Mouse (Mus musculus): ENCODE measurements around the gene Th. TPM values are rescaled to one million over a fixed set of nuclear protein-coding genes. Genes with fewer than 3 reads are reported as not detected.
A peak's percentile ranks its signal among the peaks of the same experiment; 100 is the strongest.

Gene Th
- polyA plus RNA-seq, 1 experiment from 2014 or later, result 3.2 TPM

DNA sequence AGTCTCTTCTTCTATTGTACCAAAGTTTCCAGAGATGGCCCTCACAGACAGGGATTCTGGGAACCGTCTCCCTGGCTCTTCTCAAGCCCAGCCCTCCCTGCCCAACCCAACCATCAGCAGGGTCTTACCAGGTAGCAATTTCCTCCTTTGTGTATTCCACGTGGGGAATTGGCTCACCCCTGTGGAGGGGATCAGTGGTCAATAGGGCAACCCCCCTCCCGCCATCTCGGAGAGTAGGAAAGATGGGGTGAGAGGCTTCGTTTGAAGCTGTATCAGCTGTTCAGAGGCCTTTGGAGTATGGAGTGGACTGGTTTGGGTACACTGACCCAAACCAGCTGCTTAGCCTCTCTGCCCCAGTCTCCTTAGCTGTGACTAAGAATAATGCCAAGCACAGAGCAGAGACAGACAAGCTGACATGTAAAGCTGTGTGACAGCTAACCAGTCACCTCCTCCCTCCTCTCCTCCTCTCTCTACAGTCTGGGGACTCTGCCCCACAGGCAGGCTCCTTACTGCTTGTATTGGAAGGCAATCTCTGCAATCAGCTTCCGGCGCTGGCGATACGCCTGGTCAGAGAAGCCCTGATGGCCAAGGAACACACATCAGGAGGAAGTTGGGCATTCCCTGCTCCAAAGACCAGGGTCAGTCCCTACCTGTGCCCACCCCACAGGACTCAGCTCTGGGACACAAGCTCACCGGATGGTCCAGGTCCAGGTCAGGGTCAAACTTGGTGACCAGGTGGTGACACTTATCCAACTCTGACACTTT lies 34.8 kb downstream of the Th start:
- no peaks in the 10 kb centered on the region for H3K9me3 ChIP-seq (ENCODE audit: control insufficient read depth, low read depth, low read length)
- no peak overlapping the region for H3K27ac ChIP-seq (ENCODE audit: low read length)
- H3K4me2 ChIP-seq (replicated peaks; ENCODE audit: low read depth, low read length), result no peak overlapping the region
- no peak overlapping the region for H3K9ac ChIP-seq (replicated peaks; ENCODE audit: low read depth, low read length)
- ATAC-seq (ENCODE audit: insufficient number of reproducible peaks, insufficient read depth, low FRiP score, low read depth), result no peak
- 74% methylated on average over 10 of the region's 10 CpGs for WGBS
- H3K4me1 ChIP-seq (ENCODE audit: control insufficient read depth, insufficient read depth, low read length), result 0 out of 2 replicates have a peak, but pooled peaks cover 3% of the 10 kb centered on the region
- H3K36me3 ChIP-seq (ENCODE audit: control insufficient read depth, insufficient read depth, low read length), result no peaks in the 10 kb centered on the region
- H3K27me3 ChIP-seq (ENCODE audit: control insufficient read depth, insufficient read depth, low read length), result no peaks in the 10 kb centered on the region
- no peak overlapping the region for H3K4me3 ChIP-seq (ENCODE audit: low read depth, low read length)

DNA sequence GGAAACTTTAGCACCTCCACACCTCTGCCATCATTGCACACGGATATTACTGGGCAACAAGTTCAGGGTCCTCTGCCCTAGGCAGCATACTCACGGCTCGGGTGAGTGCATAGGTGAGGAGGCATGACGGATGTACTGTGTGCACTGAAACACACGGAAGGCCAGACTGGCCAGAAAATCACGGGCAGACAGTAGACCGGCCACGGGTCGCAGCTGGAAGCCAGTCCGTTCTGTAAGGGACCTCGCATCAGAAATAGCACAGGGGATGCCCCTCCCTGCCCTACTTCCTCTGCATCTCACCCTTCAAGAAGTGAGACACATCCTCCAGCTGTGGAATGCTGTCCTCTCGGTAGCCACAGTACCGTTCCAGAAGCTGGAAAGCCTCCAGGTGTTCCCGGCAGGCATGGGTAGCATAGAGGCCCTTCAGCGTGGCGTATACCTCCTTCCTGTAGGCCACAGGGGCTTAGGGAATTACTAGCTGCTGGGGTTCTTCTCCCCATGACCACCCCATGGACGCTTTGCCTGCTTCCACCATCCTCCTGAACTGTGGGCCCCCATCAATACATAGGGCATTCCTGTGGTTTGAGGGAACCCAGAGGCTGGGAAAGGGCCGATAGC lies 35.6 kb downstream of the Th start:
- ATAC-seq (ENCODE audit: insufficient number of reproducible peaks, insufficient read depth, low FRiP score, low read depth), result no peak
- no peak overlapping the region for H3K27ac ChIP-seq (ENCODE audit: low read length)

DNA sequence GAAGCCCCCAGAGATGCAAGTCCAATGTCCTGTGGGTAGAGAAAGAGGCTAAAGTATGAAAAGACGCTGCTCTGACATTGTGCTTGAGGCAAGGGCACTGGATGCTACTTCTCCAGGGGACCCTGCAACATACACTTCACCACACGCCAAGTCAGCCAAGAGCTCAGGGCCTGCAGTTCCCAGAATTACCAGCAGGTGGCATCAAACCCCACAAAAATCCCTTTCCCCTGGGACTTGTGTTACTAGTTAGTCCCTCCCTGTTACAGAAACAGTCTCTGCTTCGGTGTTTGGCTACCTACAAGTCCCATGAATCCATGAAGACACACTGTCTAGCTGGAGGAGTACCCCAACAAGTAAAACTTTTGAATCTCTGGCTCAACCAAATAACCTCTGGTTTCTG lies 36.3 kb downstream of the Th start:
- no peak overlapping the region for H3K9ac ChIP-seq (replicated peaks; ENCODE audit: low read depth, low read length)
- H3K9me3 ChIP-seq (ENCODE audit: control insufficient read depth, low read depth, low read length), result no peaks in the 10 kb centered on the region
- H3K27me3 ChIP-seq (ENCODE audit: control insufficient read depth, insufficient read depth, low read length), result no peaks in the 10 kb centered on the region
- H3K4me3 ChIP-seq (ENCODE audit: low read depth, low read length), result no peak overlapping the region
- H3K4me2 ChIP-seq (replicated peaks; ENCODE audit: low read depth, low read length), result no peak overlapping the region
- H3K36me3 ChIP-seq (ENCODE audit: control insufficient read depth, insufficient read depth, low read length), result no peaks in the 10 kb centered on the region
- peak; percentile 31; the same call in 1 of the 2 replicates for ATAC-seq (ENCODE audit: insufficient number of reproducible peaks, insufficient read depth, low FRiP score, low read depth)
- no peak overlapping the region for H3K27ac ChIP-seq (ENCODE audit: low read length)
- 0 out of 2 replicates have a peak, but pooled peaks cover 3% of the 10 kb centered on the region for H3K4me1 ChIP-seq (ENCODE audit: control insufficient read depth, insufficient read depth, low read length)
- WGBS, result 5% methylated on average over 3 of the region's 3 CpGs

More for the DNA sequence above, 35.6 kb downstream of the Th start:
- Histone ChIP-seq H3K27me3 (ENCODE audit: control insufficient read depth, insufficient read depth, low read length) (no peaks in the 10 kb centered on the region), H3K4me1 (ENCODE audit: control insufficient read depth, insufficient read depth, low read length) (0 out of 2 replicates have a peak, but pooled peaks cover 3% of the 10 kb centered on the region), H3K4me3 (ENCODE audit: low read depth, low read length) (no peak overlapping the region), H3K9me3 (ENCODE audit: control insufficient read depth, low read depth, low read length) (no peaks in the 10 kb centered on the region), H3K4me2 (replicated peaks; ENCODE audit: low read depth, low read length) (no peak overlapping the region), H3K9ac (replicated peaks; ENCODE audit: low read depth, low read length) (no peak overlapping the region), H3K36me3 (ENCODE audit: control insufficient read depth, insufficient read depth, low read length) (no peaks in the 10 kb centered on the region)
- WGBS, result 78% methylated on average over 18 of the region's 18 CpGs

DNA sequence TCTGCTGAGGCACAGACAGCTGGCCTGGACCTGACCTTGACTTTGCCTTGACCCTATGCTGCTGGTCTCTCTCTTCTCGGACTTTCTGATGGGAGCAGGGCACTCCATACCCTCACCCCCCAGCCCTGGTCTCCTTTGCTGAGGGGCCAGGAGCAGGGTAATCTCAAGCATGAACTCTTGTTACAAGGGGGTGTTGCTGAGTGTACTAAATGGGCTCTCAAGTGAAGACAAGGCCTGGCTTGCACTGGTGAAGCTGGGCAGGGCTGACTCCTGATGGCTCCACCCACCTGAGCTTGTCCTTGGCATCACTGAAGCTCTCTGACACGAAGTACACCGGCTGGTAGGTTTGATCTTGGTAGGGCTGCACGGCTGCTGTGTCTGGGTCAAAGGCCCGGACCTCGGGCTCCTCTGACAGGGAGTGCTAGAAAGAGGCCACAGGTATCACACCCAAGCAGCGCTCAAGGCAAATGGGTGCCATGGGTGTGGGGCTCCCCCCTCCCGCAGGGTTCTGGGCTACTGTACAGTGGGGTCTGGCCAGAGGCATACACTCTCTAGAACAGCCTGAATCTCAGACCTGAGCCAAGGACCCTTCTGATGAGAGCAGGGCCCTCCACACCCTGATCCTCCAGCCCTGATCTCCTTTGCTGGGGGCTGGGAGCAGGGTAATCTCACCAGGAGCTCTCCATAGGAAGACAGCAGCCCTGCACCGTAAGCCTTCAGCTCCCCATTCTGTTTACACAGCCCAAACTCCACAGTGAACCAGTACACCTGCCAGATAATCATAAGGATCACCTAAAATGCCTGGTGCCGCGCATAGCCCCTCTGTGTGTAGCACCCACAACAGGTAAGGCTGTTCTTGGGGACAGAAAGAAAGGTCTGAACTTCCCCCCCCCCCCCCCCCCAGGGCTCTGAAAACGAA lies 36.9 kb downstream of the Th start:
- 57% methylated on average over 12 of the region's 12 CpGs for WGBS
- Histone ChIP-seq H3K27me3 (ENCODE audit: control insufficient read depth, insufficient read depth, low read length) (no peaks in the 10 kb centered on the region), H3K4me2 (replicated peaks; ENCODE audit: low read depth, low read length) (no peak overlapping the region), H3K36me3 (ENCODE audit: control insufficient read depth, insufficient read depth, low read length) (no peaks in the 10 kb centered on the region), H3K9ac (replicated peaks; ENCODE audit: low read depth, low read length) (no peak overlapping the region), H3K27ac (ENCODE audit: low read length) (no peak overlapping the region), H3K9me3 (ENCODE audit: control insufficient read depth, low read depth, low read length) (no peaks in the 10 kb centered on the region), H3K4me3 (ENCODE audit: low read depth, low read length) (no peak overlapping the region), H3K4me1 (ENCODE audit: control insufficient read depth, insufficient read depth, low read length) (0 out of 2 replicates have a peak, but pooled peaks cover 3% of the 10 kb centered on the region)
- peak; percentile 25; the same call in 1 of the 2 replicates for ATAC-seq (ENCODE audit: insufficient number of reproducible peaks, insufficient read depth, low FRiP score, low read depth)

DNA sequence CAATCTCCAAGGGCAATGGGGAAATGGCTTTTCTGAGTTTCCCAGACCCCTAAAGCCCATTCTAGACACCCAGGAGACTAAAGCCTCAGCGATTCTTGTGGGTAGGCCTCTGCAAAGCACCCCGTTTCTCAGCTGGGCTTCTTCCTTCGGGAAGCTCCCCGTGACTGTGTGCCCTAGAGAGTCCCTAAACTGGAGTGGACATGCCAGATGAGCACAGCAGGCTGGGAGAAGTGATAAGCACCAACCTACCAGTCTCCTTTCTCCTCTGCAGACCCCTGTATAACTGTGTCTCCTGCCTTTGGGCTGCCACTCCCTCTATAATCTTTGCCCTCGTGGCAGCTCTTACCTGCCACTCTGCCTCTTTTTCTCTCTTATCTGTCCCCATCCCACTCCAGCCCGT lies 37.6 kb downstream of the Th start:
- ATAC-seq (ENCODE audit: insufficient number of reproducible peaks, insufficient read depth, low FRiP score, low read depth), result no peak
- WGBS, result 68% methylated on average over 6 of the region's 6 CpGs

DNA sequence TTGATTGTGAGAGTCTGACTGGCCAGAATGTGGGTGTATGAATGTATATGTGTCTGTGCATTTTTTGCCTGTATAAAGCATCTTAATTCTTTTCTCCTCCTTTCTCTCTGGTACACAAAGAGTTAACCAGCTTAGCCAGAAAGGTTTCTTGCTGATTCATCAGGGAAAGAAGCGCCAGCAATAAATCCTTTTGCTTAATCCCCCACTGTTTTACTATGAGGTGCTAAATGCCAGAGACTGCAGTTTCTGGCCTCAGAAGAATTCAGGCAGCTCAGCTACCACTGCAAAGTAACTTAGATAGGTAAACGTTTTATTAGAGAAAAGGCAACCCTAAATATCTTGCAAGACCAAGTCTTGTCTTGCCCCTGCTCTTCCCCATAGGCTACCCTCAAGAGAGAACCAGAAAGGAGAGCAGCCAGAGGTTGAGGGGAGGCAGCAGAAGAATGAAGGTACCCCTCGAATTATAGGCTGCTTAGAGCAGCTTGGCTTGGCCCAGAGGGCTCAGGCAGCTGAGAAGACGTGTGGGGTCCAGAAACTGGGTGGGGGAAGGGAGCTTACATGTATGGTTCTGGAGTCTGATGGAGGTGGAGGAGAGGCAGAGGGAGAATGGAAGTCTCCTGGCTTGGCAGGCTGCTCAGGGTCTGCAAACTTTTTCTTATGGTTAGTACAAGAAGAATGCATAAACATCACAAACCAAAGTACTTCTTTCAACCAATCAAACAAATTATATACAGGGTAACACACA lies 61.3 kb downstream of the Th start:
- H3K4me3 ChIP-seq (ENCODE audit: low read depth, low read length), result no peak overlapping the region
- no peak overlapping the region for H3K4me2 ChIP-seq (replicated peaks; ENCODE audit: low read depth, low read length)
- H3K4me1 ChIP-seq (ENCODE audit: control insufficient read depth, insufficient read depth, low read length), result no peaks in the 10 kb centered on the region
- ATAC-seq (ENCODE audit: insufficient number of reproducible peaks, insufficient read depth, low FRiP score, low read depth), result no peak
- WGBS, result 5% methylated on average over 4 of the region's 4 CpGs
- H3K27me3 ChIP-seq (ENCODE audit: control insufficient read depth, insufficient read depth, low read length), result no peaks in the 10 kb centered on the region
- no peak overlapping the region for H3K9ac ChIP-seq (replicated peaks; ENCODE audit: low read depth, low read length)
- H3K36me3 ChIP-seq (ENCODE audit: control insufficient read depth, insufficient read depth, low read length), result no peaks in the 10 kb centered on the region
- peak overlapping the region; percentile 39; the same call in 1 of the 2 replicates for H3K27ac ChIP-seq (ENCODE audit: low read length)
- no peaks in the 10 kb centered on the region for H3K9me3 ChIP-seq (ENCODE audit: control insufficient read depth, low read depth, low read length)

More for the DNA sequence above, 37.6 kb downstream of the Th start:
- no peak overlapping the region for H3K4me2 ChIP-seq (replicated peaks; ENCODE audit: low read depth, low read length)
- H3K4me3 ChIP-seq (ENCODE audit: low read depth, low read length), result no peak overlapping the region
- H3K27ac ChIP-seq (ENCODE audit: low read length), result no peak overlapping the region
- 0 out of 2 replicates have a peak, but pooled peaks cover 3% of the 10 kb centered on the region for H3K4me1 ChIP-seq (ENCODE audit: control insufficient read depth, insufficient read depth, low read length)
- no peaks in the 10 kb centered on the region for H3K36me3 ChIP-seq (ENCODE audit: control insufficient read depth, insufficient read depth, low read length)
- no peaks in the 10 kb centered on the region for H3K27me3 ChIP-seq (ENCODE audit: control insufficient read depth, insufficient read depth, low read length)
- no peaks in the 10 kb centered on the region for H3K9me3 ChIP-seq (ENCODE audit: control insufficient read depth, low read depth, low read length)
- H3K9ac ChIP-seq (replicated peaks; ENCODE audit: low read depth, low read length), result no peak overlapping the region

DNA sequence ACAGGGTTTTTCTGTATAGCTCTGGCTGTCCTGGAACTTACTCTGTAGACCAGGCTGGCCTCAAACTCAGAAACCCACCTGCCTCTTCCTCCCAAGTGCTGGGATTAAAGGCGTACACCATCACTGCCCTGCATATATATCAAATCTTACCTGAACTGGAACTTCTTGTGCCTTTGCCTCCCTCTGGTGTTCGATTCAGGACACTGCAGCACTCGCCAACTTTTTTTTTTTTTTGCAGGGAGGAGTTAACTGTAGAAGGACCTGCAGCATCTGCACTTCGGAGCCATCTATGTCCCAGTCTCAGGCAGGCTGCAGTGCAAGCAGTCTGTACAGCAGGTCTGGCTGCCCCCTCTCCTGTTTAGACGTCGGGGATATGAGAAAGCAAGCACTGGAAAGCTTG lies 80.2 kb downstream of the Th start:
- Histone ChIP-seq H3K9ac (replicated peaks; ENCODE audit: low read depth, low read length) (no peak overlapping the region), H3K4me1 (ENCODE audit: control insufficient read depth, insufficient read depth, low read length) (no peaks in the 10 kb centered on the region), H3K27ac (ENCODE audit: low read length) (no peak overlapping the region), H3K27me3 (ENCODE audit: control insufficient read depth, insufficient read depth, low read length) (no peaks in the 10 kb centered on the region), H3K4me3 (ENCODE audit: low read depth, low read length) (no peak overlapping the region), H3K9me3 (ENCODE audit: control insufficient read depth, low read depth, low read length) (no peaks in the 10 kb centered on the region), H3K36me3 (ENCODE audit: control insufficient read depth, insufficient read depth, low read length) (no peaks in the 10 kb centered on the region), H3K4me2 (replicated peaks; ENCODE audit: low read depth, low read length) (no peak overlapping the region)
- WGBS, result 23% methylated on average over 6 of the region's 6 CpGs
- no peak for ATAC-seq (ENCODE audit: insufficient number of reproducible peaks, insufficient read depth, low FRiP score, low read depth)
